Mouse (Mus musculus) MEL (cell line): Measurements from ENCODE around the gene Ms4a3. TPM values are rescaled to one million over a fixed set of nuclear protein-coding genes. Genes with fewer than 3 reads are reported as not detected.

Experiments used
- DNase-seq: peaks from one replicate; pipeline ENCODE4 v3.0.0; 2011; ENCODE audit warnings: low read depth, low spot score
- H3K27ac ChIP-seq: 2 replicates; pipeline ENCODE4 v1.5.1; 2012; ENCODE audit warnings: low read depth, mild to moderate bottlenecking, control low read depth, low read length, moderate library complexity; ENCODE audit not compliant: control insufficient read depth
- H3K27me3 ChIP-seq, 2 experiments: fragments of 150-350 bp in 1 of 2; sonication (generic) in 1 of 2; 2 replicates each; pipeline ENCODE4 v1.6.1; 2012; ENCODE audit warnings: low read length in 2 of 2, mild to moderate bottlenecking in 2 of 2, improper control_type of control experiment in 1 of 2, moderate library complexity in 1 of 2; ENCODE audit not compliant: insufficient read depth in 2 of 2, control insufficient read depth in 1 of 2
- H3K36me3 ChIP-seq, 2 experiments: 2 replicates each; pipeline ENCODE4 v1.6.1; 2012 to 2014; ENCODE audit warnings: low read length in 2 of 2, improper control_type of control experiment in 1 of 2, inconsistent platforms in 1 of 2, mild to moderate bottlenecking in 1 of 2; ENCODE audit not compliant: insufficient read depth in 2 of 2, control insufficient read depth in 1 of 2
- H3K4me1 ChIP-seq, 2 experiments: fragments of 150-350 bp in 1 of 2; sonication (generic) in 1 of 2; 2 replicates each; pipeline ENCODE4 v1.6.1; 2012; ENCODE audit warnings: low read length in 2 of 2, improper control_type of control experiment in 1 of 2, mild to moderate bottlenecking in 1 of 2; ENCODE audit not compliant: insufficient read depth in 2 of 2, control insufficient read depth in 1 of 2
- H3K4me3 ChIP-seq, 2 experiments: fragments of 150-350 bp in 1 of 2; sonication (generic) in 1 of 2; 2 replicates each; pipeline ENCODE4 v1.5.1; 2012; ENCODE audit warnings: low read depth in 2 of 2, low read length in 2 of 2, mild to moderate bottlenecking in 2 of 2, moderate library complexity in 2 of 2, control low read depth in 1 of 2, improper control_type of control experiment in 1 of 2; ENCODE audit not compliant: control insufficient read depth in 1 of 2, insufficient read depth in 1 of 2
- H3K79me2 ChIP-seq: 2 replicates; pipeline ENCODE4 v1.6.1; 2012; ENCODE audit warnings: mild to moderate bottlenecking, low read length, moderate library complexity; ENCODE audit not compliant: control insufficient read depth, poor library complexity, insufficient read depth
- H3K9ac ChIP-seq: 2 replicates; pipeline ENCODE4 v1.6.1; 2012; ENCODE audit warnings: low read depth, mild to moderate bottlenecking, control low read depth, low read length, moderate library complexity; ENCODE audit not compliant: control insufficient read depth, poor library complexity, severe bottlenecking
- H3K9me3 ChIP-seq: fragments of 150-350 bp; sonication (generic); replicated peaks from 2 replicates; pipeline ENCODE4 v1.6.1; 2012; ENCODE audit warnings: mild to moderate bottlenecking, low read length, improper control_type of control experiment, moderate library complexity; ENCODE audit not compliant: insufficient read depth
- ELF1 ChIP-seq: IDR thresholded peaks from 2 replicates; pipeline ENCODE4 v1.6.1; 2014; ENCODE audit warnings: low read depth, mild to moderate bottlenecking, inconsistent platforms, low read length, improper control_type of control experiment, moderate library complexity
- ETS1 ChIP-seq: IDR thresholded peaks from 2 replicates; pipeline ENCODE4 v1.6.1; 2012; ENCODE audit warnings: low read depth, mild to moderate bottlenecking, inconsistent platforms, low read length, improper control_type of control experiment, moderate library complexity
- JUND ChIP-seq: IDR thresholded peaks from 2 replicates; pipeline ENCODE4 v1.6.1; 2011; ENCODE audit warnings: low read depth, mild to moderate bottlenecking, improper control_type of control experiment, low read length
- KAT2A ChIP-seq: conservative IDR thresholded peaks from 2 replicates; pipeline ENCODE4 v1.6.1; 2012; ENCODE audit warnings: low read depth, low read length, improper control_type of control experiment, inconsistent platforms
- TBP ChIP-seq: IDR thresholded peaks from 2 replicates; pipeline ENCODE4 v1.8.0; 2011; ENCODE audit warnings: low read depth, low read length, improper control_type of control experiment
- ZMIZ1 ChIP-seq: IDR thresholded peaks from 2 replicates; pipeline ENCODE4 v1.6.1; 2012; ENCODE audit warnings: low read depth, mild to moderate bottlenecking, inconsistent platforms, low read length, improper control_type of control experiment, moderate library complexity
- polyA plus RNA-seq, 2 experiments: library from polyadenylated mRNA; stranded (reverse) in 1 of 2; unstranded in 1 of 2; fragments of >175 nt in 1 of 2; fragments of >200 nt in 1 of 2; gene quantifications; 2 replicates each; pipeline versions ENCODE4 v1.2.1 to v1.2.4; 2012; ENCODE audit warnings: low replicate concordance in 2 of 2, low read depth in 1 of 2; ENCODE audit not compliant: insufficient read length in 2 of 2, insufficient read depth in 1 of 2, missing spikeins in 1 of 2
- total RNA-seq: library from RNA; depleted of rRNA; stranded (reverse); fragments of 300-350 nt; gene quantifications from 2 replicates; pipeline ENCODE4 v1.2.3, GENCODE M21; 2012; rRNA removed

The Ms4a3 gene
- total and polyA plus RNA-seq, 3 experiments, result 1.0 TPM; not detected in 1

DNA sequence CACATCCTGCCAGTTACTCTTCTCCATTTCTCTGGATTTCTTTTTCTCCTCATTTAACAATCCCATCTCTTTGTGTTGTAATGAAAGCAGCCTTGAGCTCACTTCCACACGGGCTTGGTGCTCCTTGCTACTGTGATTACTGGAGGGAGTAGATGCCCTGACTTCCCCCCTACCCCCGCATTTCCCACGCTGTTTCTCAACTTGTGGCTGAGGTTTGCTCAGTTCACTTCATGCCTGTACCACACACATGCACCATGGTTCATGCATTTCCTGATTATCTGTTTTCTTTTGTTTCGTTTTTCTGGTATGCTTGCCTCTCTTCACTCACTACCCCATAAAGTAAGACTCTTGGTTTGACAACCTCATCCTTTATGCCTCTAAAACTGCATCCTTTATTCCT, 51.4 kb downstream of the Ms4a3 start:
- DNase-seq, result no peak
- Histone ChIP-seq H3K4me1 (no peaks in the 10 kb centered on the region), H3K27me3 (no peaks in the 10 kb centered on the region; a peak in 2 of 4 replicates), H3K9ac (no peak overlapping the region), H3K36me3 (no peaks in the 10 kb centered on the region), H3K9me3 (no peaks in the 10 kb centered on the region), H3K79me2 (no peaks in the 10 kb centered on the region), H3K4me3 (no peak overlapping the region), H3K27ac (no peak overlapping the region)
- TF ChIP-seq ETS1 (no peak), ZMIZ1 (no peak), JUND (no peak), ELF1 (no peak), KAT2A (no peak), TBP (no peak)

Other genes starting within 250 kb of the Ms4a3 start
- not detected in 2 replicates for gene Ms4a4c, start 236.1 kb downstream of the Ms4a3 start, total RNA-seq
- not detected for gene Ms4a4c, start 236.1 kb downstream of the Ms4a3 start, polyA plus RNA-seq
- not detected in 2 replicates for gene Ms4a4b, start 197.3 kb downstream of the Ms4a3 start, total RNA-seq
- gene Ms4a4b, start 197.3 kb downstream of the Ms4a3 start, polyA plus RNA-seq, result not detected
- gene Ms4a6c, start 171.5 kb downstream of the Ms4a3 start, total RNA-seq, result not detected in 2 replicates
- gene Ms4a6c, start 171.5 kb downstream of the Ms4a3 start, polyA plus RNA-seq, result not detected
- gene Gm8369, start 154.9 kb downstream of the Ms4a3 start, total RNA-seq, result not detected in 2 replicates
- not detected for gene Gm8369, start 154.9 kb downstream of the Ms4a3 start, polyA plus RNA-seq
- not detected in 2 replicates for gene Ms4a6b, start 124.3 kb downstream of the Ms4a3 start, total RNA-seq
- not detected for gene Ms4a6b, start 124.3 kb downstream of the Ms4a3 start, polyA plus RNA-seq
- not detected in 2 replicates for gene Ms4a4d, start 104.0 kb downstream of the Ms4a3 start, total RNA-seq
- gene Ms4a4d, start 104.0 kb downstream of the Ms4a3 start, polyA plus RNA-seq, result not detected
- gene Ms4a6d, start 36.0 kb downstream of the Ms4a3 start, total RNA-seq, result not detected in 2 replicates
- not detected for gene Ms4a6d, start 36.0 kb downstream of the Ms4a3 start, polyA plus RNA-seq
- gene Ms4a2, start 17.1 kb downstream of the Ms4a3 start, total RNA-seq, result 1.5 and 3.1 TPM in 2 replicates
- gene Ms4a2, start 17.1 kb downstream of the Ms4a3 start, polyA plus RNA-seq, result under 1 TPM in 1 of 2 experiments, not detected in 1; 0.32 TPM
- gene Oosp2, start 19.7 kb upstream of the Ms4a3 start, total RNA-seq, result not detected in 2 replicates
- gene Oosp2, start 19.7 kb upstream of the Ms4a3 start, polyA plus RNA-seq, result not detected
- gene Oosp1, start 50.3 kb upstream of the Ms4a3 start, total RNA-seq, result not detected in 2 replicates
- gene Oosp1, start 50.3 kb upstream of the Ms4a3 start, polyA plus RNA-seq, result not detected
- gene Oosp3, start 56.2 kb upstream of the Ms4a3 start, total RNA-seq, result not detected in 2 replicates
- gene Oosp3, start 56.2 kb upstream of the Ms4a3 start, polyA plus RNA-seq, result not detected
- gene Gif, start 106.7 kb upstream of the Ms4a3 start, total RNA-seq, result not detected in 2 replicates
- gene Gif, start 106.7 kb upstream of the Ms4a3 start, polyA plus RNA-seq, result not detected
- 58.3 and 59.6 TPM in 2 replicates for gene Mrpl16, start 129.5 kb upstream of the Ms4a3 start, total RNA-seq
- gene Mrpl16, start 129.5 kb upstream of the Ms4a3 start, polyA plus RNA-seq, result 10 to 100 TPM in 1 of 2 experiments, not detected in 1; 46.8 TPM
- gene Stx3, start 178.6 kb upstream of the Ms4a3 start, total RNA-seq, result 0.33 and 0.73 TPM in 2 replicates
- gene Stx3, start 178.6 kb upstream of the Ms4a3 start, polyA plus RNA-seq, result 1 to 10 TPM in 1 of 2 experiments, not detected in 1; 3.0 TPM
- gene Olfr1417, start 198.4 kb upstream of the Ms4a3 start, total RNA-seq, result not detected in 2 replicates
- not detected for gene Olfr1417, start 198.4 kb upstream of the Ms4a3 start, polyA plus RNA-seq
- 0.03 TPM in 1 of 2 replicates, not detected in the other for gene Olfr1418, start 220.2 kb upstream of the Ms4a3 start, total RNA-seq
- not detected for gene Olfr1418, start 220.2 kb upstream of the Ms4a3 start, polyA plus RNA-seq
- not detected in 2 replicates for gene Olfr1419, start 234.3 kb upstream of the Ms4a3 start, total RNA-seq
- not detected for gene Olfr1419, start 234.3 kb upstream of the Ms4a3 start, polyA plus RNA-seq
- not detected in 2 replicates for gene Olfr1420, start 245.7 kb upstream of the Ms4a3 start, total RNA-seq
- under 1 TPM in 1 of 2 experiments, not detected in 1; 0.03 TPM for gene Olfr1420, start 245.7 kb upstream of the Ms4a3 start, polyA plus RNA-seq